Mouse (Mus musculus) splenic B cell, adult 2 months (primary cell): ENCODE data around the gene Pdcd11.

Experiments used
- DNase-seq: peaks from one replicate; pipeline ENCODE4 v3.0.0-alpha.2; 2011; ENCODE audit warnings: low read depth, low spot score
- H3K27me3 ChIP-seq: 2 replicates; pipeline ENCODE4 v1.6.1; 2012; ENCODE audit warnings: mild to moderate bottlenecking, low read length, moderate library complexity, mixed read lengths; ENCODE audit not compliant: control insufficient read depth, poor library complexity, insufficient read depth, severe bottlenecking
- H3K36me3 ChIP-seq: 2 replicates; pipeline ENCODE4 v1.6.1; 2012; ENCODE audit warnings: mild to moderate bottlenecking, low read length, moderate library complexity, mixed read lengths; ENCODE audit not compliant: control insufficient read depth, poor library complexity, insufficient read depth, severe bottlenecking

Gene Pdcd11

GRCm38 (mm10) chr19:47168793-47169412 lies 78.3 kb downstream of the Pdcd11 start:
- DNase-seq: peak; percentile 90
- Histone ChIP-seq H3K36me3 (no peaks in the 10 kb centered on the region), H3K27me3 (0 out of 2 replicates have a peak, but pooled peaks cover 2% of the 10 kb centered on the region)

DNA sequence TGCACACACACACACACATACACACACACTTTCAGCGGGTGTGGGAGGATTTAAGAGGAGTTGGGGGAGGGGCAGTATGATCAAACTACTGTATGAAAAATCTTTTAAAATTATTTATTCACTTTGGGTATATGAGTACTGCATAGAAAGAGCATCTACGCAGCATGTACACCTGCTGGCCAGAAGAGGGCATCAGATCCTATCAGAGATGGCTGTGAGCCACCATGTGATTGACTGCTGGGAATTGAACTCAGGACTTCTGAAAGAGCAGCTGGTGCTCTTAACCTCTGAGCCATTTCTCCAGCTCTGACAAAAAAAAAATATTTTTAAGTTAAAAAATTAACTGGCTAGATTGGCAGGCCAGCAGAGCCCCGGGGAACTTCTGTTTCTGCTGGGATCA lies 83.9 kb downstream of the Pdcd11 start:
- Histone ChIP-seq H3K36me3 (no peaks in the 10 kb centered on the region), H3K27me3 (no peaks in the 10 kb centered on the region)
- DNase-seq: peak; percentile 63

GRCm38 (mm10) chr19:47175472-47175871 lies 84.9 kb downstream of the Pdcd11 start:
- H3K36me3 ChIP-seq: no peaks in the 10 kb centered on the region
- no peaks in the 10 kb centered on the region for H3K27me3 ChIP-seq
- peak; percentile 39 for DNase-seq

GRCm38 (mm10) chr19:47176916-47177505 lies 86.4 kb downstream of the Pdcd11 start:
- no peak for DNase-seq
- Histone ChIP-seq H3K36me3 (no peaks in the 10 kb centered on the region), H3K27me3 (no peaks in the 10 kb centered on the region; the same call in 1 of the 2 replicates)

- peak; percentile 18 for DNase-seq
- Histone ChIP-seq H3K36me3 (no peaks in the 10 kb centered on the region), H3K27me3 (no peaks in the 10 kb centered on the region; the same call in 1 of the 2 replicates)
These were observed 87.4 kb downstream of the Pdcd11 start for GRCm38 (mm10) chr19:47178001-47178400.

DNA sequence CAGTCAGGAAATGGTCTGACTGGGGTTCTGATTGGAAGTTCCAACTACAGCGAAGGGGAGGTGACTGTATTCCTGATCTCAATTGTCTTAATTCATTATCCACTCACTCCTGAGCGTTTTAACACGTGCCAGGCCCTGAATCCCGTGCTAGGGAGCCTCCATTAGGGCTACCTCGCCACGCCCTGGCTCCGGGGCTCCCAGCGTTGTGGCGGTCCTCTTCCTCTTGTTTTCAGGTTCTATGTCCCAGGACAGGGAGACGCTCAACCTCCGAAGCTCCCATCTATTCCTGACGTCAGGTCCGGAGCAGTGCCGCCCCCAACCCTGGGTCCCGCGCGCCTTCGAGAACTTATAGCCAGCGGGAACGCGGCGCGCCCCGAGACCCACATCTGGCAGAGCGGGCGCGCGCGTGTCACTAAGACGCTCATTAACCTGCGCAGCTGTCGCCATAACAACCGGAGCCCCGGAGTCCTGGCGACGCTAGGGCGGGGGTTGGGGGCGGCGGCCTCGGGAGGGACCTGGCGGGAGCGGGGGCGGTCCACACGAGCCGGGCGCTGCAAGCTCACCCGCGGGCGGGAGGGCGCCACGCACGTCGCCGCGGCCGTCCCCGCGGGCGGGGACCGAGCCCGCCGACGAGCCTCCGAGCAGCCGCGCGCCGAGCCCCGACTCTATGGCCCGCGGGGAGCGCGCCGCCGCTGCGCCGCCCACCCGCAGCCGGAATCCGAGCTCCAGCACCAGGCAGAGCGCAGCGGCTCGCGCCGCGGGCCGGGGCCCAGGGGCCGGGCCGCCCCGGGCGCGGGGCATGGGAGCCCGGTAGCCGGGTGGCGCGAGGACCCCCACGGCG lies 88.1 kb downstream of the Pdcd11 start, which contains the start of gene Neurl1a:
Neurl1a (plus strand) TSS at position 390 of the 841 bp plus-strand sequence.
- Histone ChIP-seq H3K36me3 (no peaks in the 10 kb centered on the region), H3K27me3 (no peaks in the 10 kb centered on the region; the same call in 1 of the 2 replicates)
- peak; percentile 29 for DNase-seq

GRCm38 (mm10) chr19:47179272-47179809 lies 88.8 kb downstream of the Pdcd11 start:
- Histone ChIP-seq H3K27me3 (no peaks in the 10 kb centered on the region; the same call in 1 of the 2 replicates), H3K36me3 (no peaks in the 10 kb centered on the region)
- no peak for DNase-seq

DNA sequence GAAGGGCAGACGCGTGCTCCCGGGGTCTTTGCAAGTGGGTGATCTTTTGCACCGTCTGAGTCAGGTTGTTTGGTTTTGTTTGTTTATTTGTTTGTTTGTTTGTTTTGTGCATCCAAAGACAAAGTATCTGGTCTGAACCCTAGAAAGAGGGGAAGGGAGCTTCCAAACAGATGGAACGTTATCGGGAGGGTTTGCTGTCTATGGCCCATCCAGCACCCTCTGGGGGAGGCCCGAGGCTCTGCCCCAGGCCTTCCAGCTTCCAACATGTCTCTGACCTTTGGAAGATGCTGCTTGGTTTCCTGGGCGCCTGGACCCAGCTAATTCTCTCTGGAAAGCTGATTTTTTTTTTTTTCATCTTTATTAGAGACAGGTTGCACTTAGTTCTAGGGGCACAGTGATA lies 89.4 kb downstream of the Pdcd11 start:
- no peaks in the 10 kb centered on the region; the same call in 1 of the 2 replicates for H3K27me3 ChIP-seq
- DNase-seq: no peak
- no peaks in the 10 kb centered on the region for H3K36me3 ChIP-seq
